Mouse (Mus musculus): ENCODE measurements around the gene Ubb. TPM values are rescaled to one million over a fixed set of nuclear protein-coding genes. Genes with fewer than 3 reads are reported as not detected.
A peak's percentile ranks its signal among the peaks of the same experiment; 100 is the strongest.

Ubb gene
- polyA plus RNA-seq, 1 experiment from 2014 or later = 3,178 TPM

GRCm38 (mm10) chr11:62573959-62574702 is 23.2 kb downstream of the Ubb start, which contains the start of gene Trpv2:
Trpv2 (plus strand) TSS chr11:62574486.
- ATAC-seq (ENCODE audit: low FRiP score, low TSS enrichment) = no peak
- WGBS = 80% methylated on average over 6 of the region's 6 CpGs
- 0 out of 2 replicates have a peak, but pooled peaks cover 3% of the 10 kb centered on the region for H3K4me1 ChIP-seq (ENCODE audit: control insufficient read depth, insufficient read depth, low read length)
- peak within 1 kb of the TSS; percentile 55 for H3K4me3 ChIP-seq (ENCODE audit: low read length)
- no peaks in the 10 kb centered on the region for H3K36me3 ChIP-seq (ENCODE audit: control insufficient read depth, insufficient read depth, low read length)
- H3K27ac ChIP-seq (ENCODE audit: low read depth, low read length) = no peak within 1 kb of the TSS
- no peaks in the 10 kb centered on the region for H3K9me3 ChIP-seq (ENCODE audit: control insufficient read depth, low read length)
- H3K4me2 ChIP-seq (replicated peaks; ENCODE audit: low read depth, low read length) = peak within 1 kb of the TSS; percentile 99
- H3K27me3 ChIP-seq (ENCODE audit: control insufficient read depth, insufficient read depth, low read length) = peaks cover 7% of the 10 kb centered on the region; the same call in 1 of the 2 replicates
- H3K9ac ChIP-seq (ENCODE audit: low read depth, low read length) = peak within 1 kb of the TSS; percentile 50; the same call in 1 of the 2 replicates

GRCm38 (mm10) chr11:62574703-62575085 is 23.7 kb downstream of the Ubb start:
- no peaks in the 10 kb centered on the region for H3K9me3 ChIP-seq (ENCODE audit: control insufficient read depth, low read length)
- peaks cover 7% of the 10 kb centered on the region; the same call in 1 of the 2 replicates for H3K27me3 ChIP-seq (ENCODE audit: control insufficient read depth, insufficient read depth, low read length)

GRCm38 (mm10) chr11:62575297-62575658 is 24.3 kb downstream of the Ubb start:
- Histone ChIP-seq H3K4me3 (ENCODE audit: low read length) (peak overlapping the region; percentile 55), H3K4me1 (ENCODE audit: control insufficient read depth, insufficient read depth, low read length) (0 out of 2 replicates have a peak, but pooled peaks cover 3% of the 10 kb centered on the region), H3K27me3 (ENCODE audit: control insufficient read depth, insufficient read depth, low read length) (peaks cover 7% of the 10 kb centered on the region; the same call in 1 of the 2 replicates), H3K27ac (ENCODE audit: low read depth, low read length) (no peak overlapping the region), H3K4me2 (replicated peaks; ENCODE audit: low read depth, low read length) (peak overlapping the region; percentile 99), H3K9me3 (ENCODE audit: control insufficient read depth, low read length) (no peaks in the 10 kb centered on the region), H3K9ac (ENCODE audit: low read depth, low read length) (peak overlapping the region; percentile 50; the same call in 1 of the 2 replicates), H3K36me3 (ENCODE audit: control insufficient read depth, insufficient read depth, low read length) (no peaks in the 10 kb centered on the region)
- WGBS = 3% methylated on average over 8 of the region's 9 CpGs
- peak; percentile 72 for ATAC-seq (ENCODE audit: low FRiP score, low TSS enrichment)

More at GRCm38 (mm10) chr11:62574703-62575085, 23.7 kb downstream of the Ubb start:
- H3K27ac ChIP-seq (ENCODE audit: low read depth, low read length) = no peak overlapping the region
- no peaks in the 10 kb centered on the region for H3K36me3 ChIP-seq (ENCODE audit: control insufficient read depth, insufficient read depth, low read length)
- H3K4me3 ChIP-seq (ENCODE audit: low read length) = no peak overlapping the region
- WGBS = 85% methylated on average over 4 of the region's 4 CpGs
- H3K4me1 ChIP-seq (ENCODE audit: control insufficient read depth, insufficient read depth, low read length) = 0 out of 2 replicates have a peak, but pooled peaks cover 3% of the 10 kb centered on the region
- no peak overlapping the region for H3K9ac ChIP-seq (ENCODE audit: low read depth, low read length)
- H3K4me2 ChIP-seq (replicated peaks; ENCODE audit: low read depth, low read length) = no peak overlapping the region
- no peak for ATAC-seq (ENCODE audit: low FRiP score, low TSS enrichment)

GRCm38 (mm10) chr11:62575659-62576438 is 24.9 kb downstream of the Ubb start:
- 5% methylated on average over 27 of the region's 27 CpGs for WGBS
- Histone ChIP-seq H3K27ac (ENCODE audit: low read depth, low read length) (no peak overlapping the region), H3K36me3 (ENCODE audit: control insufficient read depth, insufficient read depth, low read length) (no peaks in the 10 kb centered on the region), H3K9me3 (ENCODE audit: control insufficient read depth, low read length) (no peaks in the 10 kb centered on the region), H3K4me3 (ENCODE audit: low read length) (peak overlapping the region; percentile 55), H3K9ac (ENCODE audit: low read depth, low read length) (peak overlapping the region; percentile 50), H3K4me2 (replicated peaks; ENCODE audit: low read depth, low read length) (peak overlapping the region; percentile 99), H3K27me3 (ENCODE audit: control insufficient read depth, insufficient read depth, low read length) (peaks cover 7% of the 10 kb centered on the region; the same call in 1 of the 2 replicates), H3K4me1 (ENCODE audit: control insufficient read depth, insufficient read depth, low read length) (0 out of 2 replicates have a peak, but pooled peaks cover 3% of the 10 kb centered on the region)
- peak; percentile 77 for ATAC-seq (ENCODE audit: low FRiP score, low TSS enrichment)

GRCm38 (mm10) chr11:62576530-62577152 is 25.7 kb downstream of the Ubb start:
- Histone ChIP-seq H3K36me3 (ENCODE audit: control insufficient read depth, insufficient read depth, low read length) (no peaks in the 10 kb centered on the region), H3K27me3 (ENCODE audit: control insufficient read depth, insufficient read depth, low read length) (peaks cover 7% of the 10 kb centered on the region; the same call in 1 of the 2 replicates), H3K9me3 (ENCODE audit: control insufficient read depth, low read length) (no peaks in the 10 kb centered on the region), H3K4me3 (ENCODE audit: low read length) (peak overlapping the region; percentile 55), H3K4me1 (ENCODE audit: control insufficient read depth, insufficient read depth, low read length) (0 out of 2 replicates have a peak, but pooled peaks cover 3% of the 10 kb centered on the region), H3K4me2 (replicated peaks; ENCODE audit: low read depth, low read length) (peak overlapping the region; percentile 99), H3K27ac (ENCODE audit: low read depth, low read length) (no peak overlapping the region), H3K9ac (ENCODE audit: low read depth, low read length) (no peak overlapping the region)
- 63% methylated on average over 16 of the region's 16 CpGs for WGBS
- no peak for ATAC-seq (ENCODE audit: low FRiP score, low TSS enrichment)

DNA sequence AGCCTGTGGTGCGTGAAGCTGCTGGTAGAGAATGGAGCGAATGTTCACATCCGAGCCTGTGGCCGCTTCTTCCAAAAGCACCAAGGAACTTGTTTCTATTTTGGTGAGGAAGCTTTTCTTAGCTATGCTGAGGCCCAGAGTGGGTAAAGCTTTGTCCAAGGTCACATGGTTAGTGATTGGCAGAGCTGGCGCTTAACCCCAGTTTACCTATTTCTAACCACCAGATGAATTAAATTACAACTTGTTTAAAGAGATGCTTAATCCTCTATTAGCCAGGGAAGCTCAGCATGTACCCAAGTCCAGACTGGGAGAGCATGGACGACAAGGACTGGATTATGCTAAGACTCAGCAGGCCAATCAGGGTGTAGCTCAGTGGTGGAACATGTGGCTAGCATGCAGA is 32.1 kb downstream of the Ubb start:
- Histone ChIP-seq H3K27me3 (ENCODE audit: control insufficient read depth, insufficient read depth, low read length) (no peaks in the 10 kb centered on the region), H3K4me3 (ENCODE audit: low read length) (no peak overlapping the region), H3K36me3 (ENCODE audit: control insufficient read depth, insufficient read depth, low read length) (no peaks in the 10 kb centered on the region), H3K9ac (ENCODE audit: low read depth, low read length) (no peak overlapping the region), H3K9me3 (ENCODE audit: control insufficient read depth, low read length) (no peaks in the 10 kb centered on the region), H3K4me2 (replicated peaks; ENCODE audit: low read depth, low read length) (no peak overlapping the region), H3K4me1 (ENCODE audit: control insufficient read depth, insufficient read depth, low read length) (no peaks in the 10 kb centered on the region), H3K27ac (ENCODE audit: low read depth, low read length) (no peak overlapping the region)
- ATAC-seq (ENCODE audit: low FRiP score, low TSS enrichment) = no peak
- 81% methylated on average over 6 of the region's 6 CpGs for WGBS

- no peaks in the 10 kb centered on the region for H3K27me3 ChIP-seq (ENCODE audit: control insufficient read depth, insufficient read depth, low read length)
- no peaks in the 10 kb centered on the region for H3K36me3 ChIP-seq (ENCODE audit: control insufficient read depth, insufficient read depth, low read length)
- H3K9ac ChIP-seq (ENCODE audit: low read depth, low read length) = no peak overlapping the region
- no peaks in the 10 kb centered on the region for H3K9me3 ChIP-seq (ENCODE audit: control insufficient read depth, low read length)
- H3K4me3 ChIP-seq (ENCODE audit: low read length) = no peak overlapping the region
- ATAC-seq (ENCODE audit: low FRiP score, low TSS enrichment) = no peak
- H3K4me2 ChIP-seq (replicated peaks; ENCODE audit: low read depth, low read length) = no peak overlapping the region
- H3K27ac ChIP-seq (ENCODE audit: low read depth, low read length) = no peak overlapping the region
- WGBS = 55% methylated on average over 9 of the region's 9 CpGs
- no peaks in the 10 kb centered on the region for H3K4me1 ChIP-seq (ENCODE audit: control insufficient read depth, insufficient read depth, low read length)
Measured at GRCm38 (mm10) chr11:62584671-62585206, 33.8 kb downstream of the Ubb start.

DNA sequence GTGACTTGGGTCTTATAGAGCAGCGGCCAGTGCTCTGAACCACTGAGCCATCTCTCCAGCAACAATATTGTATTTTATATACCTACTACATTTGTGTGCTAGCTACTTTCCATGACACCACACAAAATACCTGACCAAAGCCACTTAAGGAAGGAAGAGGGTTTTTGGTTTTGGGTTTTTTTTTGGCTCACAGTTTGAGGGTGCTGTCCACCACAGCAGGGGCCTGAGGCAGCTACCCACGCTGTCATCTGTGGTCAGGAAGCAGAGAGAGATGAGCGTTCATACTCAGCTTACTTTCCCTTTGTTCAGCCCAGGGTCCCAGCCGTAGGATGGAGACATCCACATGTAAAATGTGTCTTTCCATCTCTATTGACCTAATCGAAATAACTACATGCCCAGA is 36.1 kb downstream of the Ubb start:
- ATAC-seq (ENCODE audit: low FRiP score, low TSS enrichment) = no peak
- no peak overlapping the region for H3K9ac ChIP-seq (ENCODE audit: low read depth, low read length)
- no peak overlapping the region for H3K27ac ChIP-seq (ENCODE audit: low read depth, low read length)
- no peak overlapping the region for H3K4me3 ChIP-seq (ENCODE audit: low read length)
- H3K4me1 ChIP-seq (ENCODE audit: control insufficient read depth, insufficient read depth, low read length) = no peaks in the 10 kb centered on the region
- H3K36me3 ChIP-seq (ENCODE audit: control insufficient read depth, insufficient read depth, low read length) = no peaks in the 10 kb centered on the region
- no peaks in the 10 kb centered on the region for H3K9me3 ChIP-seq (ENCODE audit: control insufficient read depth, low read length)
- WGBS = 87% methylated on average over 5 of the region's 5 CpGs
- H3K27me3 ChIP-seq (ENCODE audit: control insufficient read depth, insufficient read depth, low read length) = no peaks in the 10 kb centered on the region
- H3K4me2 ChIP-seq (replicated peaks; ENCODE audit: low read depth, low read length) = no peak overlapping the region
